Mouse (Mus musculus): Measurements from ENCODE around the gene Nradd. TPM values are rescaled to one million over a fixed set of nuclear protein-coding genes. Genes with fewer than 3 reads are reported as not detected.

Gene Nradd
- polyA plus RNA-seq (2012; rRNA removed) = 3.3 and 3.7 TPM in 2 replicates

GRCm38 (mm10) chr9:110624361-110625166 lies at the start of gene Nradd:
Gene Nradd (minus strand): TSS chr9:110624452.
- Histone ChIP-seq H3K27me3 (ENCODE audit: control insufficient read depth, insufficient read depth, low read length) (no peaks in the 10 kb centered on the region), H3K4me3 (ENCODE audit: low read depth, low read length) (peak within 1 kb of the TSS; percentile 68), H3K27ac (ENCODE audit: insufficient read depth, low read depth, low read length) (peak within 1 kb of the TSS; percentile 31), H3K36me3 (ENCODE audit: control insufficient read depth, insufficient read depth, low read length) (peaks cover 26% of the 10 kb centered on the region), H3K4me1 (ENCODE audit: control insufficient read depth, insufficient read depth, insufficient read length, low read length) (peaks cover 4% of the 10 kb centered on the region)
- 8% methylated on average over 40 of the region's 41 CpGs for WGBS
- TF ChIP-seq POLR2A (IDR thresholded peaks at IDR 0.05; ENCODE audit: low read depth, low read length) (peak; percentile 50; the same call in 1 of the 2 replicates), CTCF (IDR thresholded peaks at IDR 0.05; ENCODE audit: extremely low read depth, insufficient read length, insufficient replicate concordance, low read depth, low read length) (no peak)

DNA sequence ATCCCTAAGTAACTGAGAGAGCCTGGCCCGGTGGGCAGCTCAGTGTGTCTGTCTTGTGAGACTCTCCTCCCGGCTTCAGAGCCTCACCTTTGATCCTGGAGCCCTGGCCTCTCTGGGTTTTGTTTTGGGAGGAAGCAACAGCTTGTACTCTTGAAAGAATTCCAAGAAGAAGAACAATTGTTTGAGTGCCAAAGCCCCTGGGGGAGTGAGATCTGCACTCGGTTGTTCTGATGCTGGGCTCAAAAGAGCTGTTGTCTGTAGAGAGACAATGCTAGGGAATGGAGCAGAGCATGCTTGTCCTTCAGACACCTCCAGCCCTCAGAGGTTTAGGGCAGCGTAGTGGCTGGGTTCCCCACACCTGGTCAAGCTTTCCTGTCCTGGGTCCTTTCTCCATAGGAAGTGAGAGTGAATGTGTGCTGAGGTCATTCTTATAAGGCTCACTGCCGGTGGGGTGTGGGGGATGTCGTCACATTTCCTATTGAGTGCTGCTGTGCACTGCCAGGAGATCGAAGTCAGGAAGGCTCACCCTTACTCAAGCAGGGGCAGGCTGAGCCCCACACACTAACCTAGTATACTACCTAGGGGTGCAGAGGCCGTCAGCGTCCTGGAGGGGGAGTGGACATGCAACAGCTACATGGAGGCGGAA lies 49.0 kb upstream of the Nradd start:
- whole genome bisulfite sequencing = 61% methylated on average over 10 of the region's 10 CpGs
- H3K4me3 ChIP-seq (ENCODE audit: low read depth, low read length) = no peak overlapping the region
- H3K36me3 ChIP-seq (ENCODE audit: control insufficient read depth, insufficient read depth, low read length) = no peaks in the 10 kb centered on the region
- H3K27me3 ChIP-seq (ENCODE audit: control insufficient read depth, insufficient read depth, low read length) = no peaks in the 10 kb centered on the region
- no peak overlapping the region for H3K27ac ChIP-seq (ENCODE audit: insufficient read depth, low read depth, low read length)
- TF ChIP-seq CTCF (IDR thresholded peaks at IDR 0.05; ENCODE audit: extremely low read depth, insufficient read length, insufficient replicate concordance, low read depth, low read length) (no peak), POLR2A (IDR thresholded peaks at IDR 0.05; ENCODE audit: low read depth, low read length) (no peak)
- H3K4me1 ChIP-seq (ENCODE audit: control insufficient read depth, insufficient read depth, insufficient read length, low read length) = peaks cover 26% of the 10 kb centered on the region

GRCm38 (mm10) chr9:110672462-110673106 lies 48.3 kb upstream of the Nradd start:
- 67% methylated on average over 7 of the region's 7 CpGs for WGBS
- Histone ChIP-seq H3K36me3 (ENCODE audit: control insufficient read depth, insufficient read depth, low read length) (no peaks in the 10 kb centered on the region), H3K27ac (ENCODE audit: insufficient read depth, low read depth, low read length) (no peak overlapping the region), H3K27me3 (ENCODE audit: control insufficient read depth, insufficient read depth, low read length) (no peaks in the 10 kb centered on the region), H3K4me1 (ENCODE audit: control insufficient read depth, insufficient read depth, insufficient read length, low read length) (peaks cover 28% of the 10 kb centered on the region), H3K4me3 (ENCODE audit: low read depth, low read length) (no peak overlapping the region)
- peak; percentile 64; the same call in 1 of the 2 replicates for TF ChIP-seq CTCF (IDR thresholded peaks at IDR 0.05; ENCODE audit: extremely low read depth, insufficient read length, insufficient replicate concordance, low read depth, low read length)
- TF ChIP-seq POLR2A (IDR thresholded peaks at IDR 0.05; ENCODE audit: low read depth, low read length) = no peak

DNA sequence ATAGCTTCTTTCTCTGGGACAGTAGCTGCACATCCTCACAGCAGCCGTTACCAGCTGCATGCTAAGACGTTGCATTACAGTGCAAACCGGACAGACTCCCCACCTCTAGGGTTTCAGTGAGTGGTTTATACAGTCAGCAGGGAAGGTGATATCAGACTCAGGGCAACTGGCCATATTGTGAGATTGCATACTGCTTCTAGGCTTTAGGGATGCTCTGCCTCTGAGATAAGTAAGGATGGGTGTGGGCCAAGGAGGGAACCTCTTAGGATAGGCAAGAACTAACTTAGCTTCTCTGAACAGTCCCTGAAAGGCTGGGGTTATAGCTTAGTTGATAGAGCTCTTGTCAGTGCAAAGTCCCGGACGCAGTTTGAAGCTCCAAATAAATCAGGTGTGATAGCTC lies 45.5 kb upstream of the Nradd start:
- peaks cover 18% of the 10 kb centered on the region for H3K4me1 ChIP-seq (ENCODE audit: control insufficient read depth, insufficient read depth, insufficient read length, low read length)
- TF ChIP-seq CTCF (IDR thresholded peaks at IDR 0.05; ENCODE audit: extremely low read depth, insufficient read length, insufficient replicate concordance, low read depth, low read length) (no peak), POLR2A (IDR thresholded peaks at IDR 0.05; ENCODE audit: low read depth, low read length) (no peak)
- WGBS = 83% methylated on average over 5 of the region's 5 CpGs

DNA sequence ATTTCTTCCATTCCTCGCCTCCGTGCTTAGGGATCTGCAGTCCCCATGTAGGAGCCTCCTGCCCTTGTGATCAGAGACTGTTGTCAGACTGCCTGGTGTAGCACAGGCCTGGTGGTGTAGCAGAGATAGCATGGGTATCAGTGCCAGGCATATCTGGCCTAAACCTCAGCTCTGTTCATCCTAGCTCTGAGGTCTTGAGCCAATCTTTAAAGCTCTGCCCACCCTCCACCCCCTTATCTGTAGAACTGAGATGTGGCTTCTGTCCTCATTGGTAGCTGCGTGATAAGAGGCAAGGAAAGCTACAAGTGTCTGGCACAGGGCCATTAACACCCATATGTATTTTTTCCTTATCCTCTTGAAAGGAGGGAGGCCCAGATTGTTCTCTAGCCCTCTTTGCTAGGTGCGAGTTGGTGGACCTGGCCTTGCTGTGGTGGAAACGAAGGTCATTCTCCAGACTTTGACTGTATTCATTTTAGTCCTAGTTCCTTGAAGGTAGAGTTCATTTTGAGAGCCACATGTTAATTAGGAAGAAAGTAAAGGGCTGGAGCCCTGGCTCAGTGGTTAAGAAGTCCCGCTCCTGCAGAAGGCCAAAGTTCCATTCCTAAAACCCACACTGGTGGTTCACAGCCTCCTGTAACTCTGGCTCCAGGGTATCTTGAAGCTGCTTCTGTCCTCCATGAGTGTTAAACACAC lies 44.5 kb upstream of the Nradd start:
- Histone ChIP-seq H3K4me1 (ENCODE audit: control insufficient read depth, insufficient read depth, insufficient read length, low read length) (peaks cover 18% of the 10 kb centered on the region), H3K27ac (ENCODE audit: insufficient read depth, low read depth, low read length) (no peak overlapping the region), H3K27me3 (ENCODE audit: control insufficient read depth, insufficient read depth, low read length) (no peaks in the 10 kb centered on the region), H3K4me3 (ENCODE audit: low read depth, low read length) (no peak overlapping the region), H3K36me3 (ENCODE audit: control insufficient read depth, insufficient read depth, low read length) (no peaks in the 10 kb centered on the region)
- WGBS = 34% methylated on average over 6 of the region's 6 CpGs
- no peak for TF ChIP-seq POLR2A (IDR thresholded peaks at IDR 0.05; ENCODE audit: low read depth, low read length)
- TF ChIP-seq CTCF (IDR thresholded peaks at IDR 0.05; ENCODE audit: extremely low read depth, insufficient read length, insufficient replicate concordance, low read depth, low read length) = no peak

More for the DNA sequence above, 45.5 kb upstream of the Nradd start:
- Histone ChIP-seq H3K36me3 (ENCODE audit: control insufficient read depth, insufficient read depth, low read length) (no peaks in the 10 kb centered on the region), H3K27me3 (ENCODE audit: control insufficient read depth, insufficient read depth, low read length) (no peaks in the 10 kb centered on the region), H3K4me3 (ENCODE audit: low read depth, low read length) (no peak overlapping the region), H3K27ac (ENCODE audit: insufficient read depth, low read depth, low read length) (no peak overlapping the region)

- 56% methylated on average over 4 of the region's 4 CpGs for WGBS
- no peaks in the 10 kb centered on the region for H3K36me3 ChIP-seq (ENCODE audit: control insufficient read depth, insufficient read depth, low read length)
- no peak overlapping the region for H3K27ac ChIP-seq (ENCODE audit: insufficient read depth, low read depth, low read length)
- H3K4me1 ChIP-seq (ENCODE audit: control insufficient read depth, insufficient read depth, insufficient read length, low read length) = peaks cover 11% of the 10 kb centered on the region
- H3K4me3 ChIP-seq (ENCODE audit: low read depth, low read length) = no peak overlapping the region
- no peaks in the 10 kb centered on the region for H3K27me3 ChIP-seq (ENCODE audit: control insufficient read depth, insufficient read depth, low read length)
- TF ChIP-seq CTCF (IDR thresholded peaks at IDR 0.05; ENCODE audit: extremely low read depth, insufficient read length, insufficient replicate concordance, low read depth, low read length) (no peak), POLR2A (IDR thresholded peaks at IDR 0.05; ENCODE audit: low read depth, low read length) (no peak)
These were observed 43.1 kb upstream of the Nradd start for GRCm38 (mm10) chr9:110667219-110667836.

Measured in small intestine, adult 2 months (tissue).